Mouse (Mus musculus) fat pad, adult 2 months (tissue): ENCODE data around the gene Abcc12.

Source experiments
- DNase-seq: peaks from one replicate; pipeline ENCODE4 v3.0.0-alpha.2; 2011; ENCODE audit warnings: low read depth, low spot score; ENCODE audit errors: extremely low read depth

The Abcc12 gene

DNA sequence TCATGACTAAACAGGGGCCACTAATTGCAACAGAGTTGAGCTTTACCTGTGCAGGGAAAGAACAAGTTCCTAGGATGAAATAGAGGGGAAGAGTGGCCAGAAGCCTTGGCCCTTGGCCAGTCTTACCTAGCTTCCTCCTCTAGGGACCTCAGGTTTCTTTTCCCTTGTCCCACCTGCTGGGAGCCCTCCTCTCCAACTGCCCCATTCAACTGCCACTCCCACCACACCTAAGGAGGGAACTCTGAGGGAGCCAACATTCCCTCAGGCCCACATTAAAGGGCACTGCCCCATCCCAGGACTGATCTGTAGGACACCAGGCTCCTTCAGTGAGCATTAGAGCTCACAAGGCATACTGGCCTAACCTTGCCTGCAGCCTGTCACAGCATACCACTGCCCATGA is at the start of gene Abcc12:
TSS of gene Abcc12 (minus strand) at position 229 of the 400 bp plus-strand sequence.
- DNase-seq, result no peak

DNA sequence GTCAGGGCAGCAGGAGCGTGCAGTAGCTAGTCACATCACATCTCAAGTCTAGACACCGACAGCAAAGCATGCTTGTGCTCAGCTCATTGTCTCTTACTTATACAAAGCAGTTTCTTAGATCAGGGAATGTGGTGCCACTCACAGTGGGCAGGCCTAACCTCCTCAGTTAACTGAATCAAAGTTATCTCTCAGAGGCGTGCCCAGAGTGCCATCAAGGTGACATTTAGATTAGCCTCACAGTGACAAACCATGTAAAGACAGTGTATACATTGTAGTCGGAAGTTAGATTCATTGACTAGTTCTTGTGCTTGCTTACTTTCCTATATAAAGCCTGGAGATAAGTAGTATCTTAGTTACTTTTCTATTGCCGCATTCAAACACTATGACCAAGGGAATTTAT is 49.7 kb upstream of the Abcc12 start:
- no peak for DNase-seq

DNA sequence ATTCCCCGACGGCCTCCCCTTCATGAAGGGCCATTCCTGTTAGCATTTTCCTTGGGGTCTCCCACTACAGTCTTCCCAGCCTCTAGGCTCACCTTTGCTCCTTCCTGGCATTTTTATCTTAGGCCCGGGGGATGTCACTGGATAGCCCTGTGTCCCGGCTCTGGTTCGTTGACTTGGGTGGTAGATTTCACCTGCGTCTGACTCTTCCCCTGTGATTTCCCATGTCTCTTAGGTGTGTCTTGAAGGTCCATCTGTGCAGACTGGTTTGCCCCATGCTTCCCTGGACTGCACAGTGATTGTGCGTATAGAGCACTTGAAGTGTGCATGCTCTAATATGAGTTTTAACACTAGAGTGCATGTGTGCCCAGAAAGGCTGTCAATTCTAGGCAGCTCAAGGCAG is 44.4 kb upstream of the Abcc12 start:
- no peak for DNase-seq

DNA sequence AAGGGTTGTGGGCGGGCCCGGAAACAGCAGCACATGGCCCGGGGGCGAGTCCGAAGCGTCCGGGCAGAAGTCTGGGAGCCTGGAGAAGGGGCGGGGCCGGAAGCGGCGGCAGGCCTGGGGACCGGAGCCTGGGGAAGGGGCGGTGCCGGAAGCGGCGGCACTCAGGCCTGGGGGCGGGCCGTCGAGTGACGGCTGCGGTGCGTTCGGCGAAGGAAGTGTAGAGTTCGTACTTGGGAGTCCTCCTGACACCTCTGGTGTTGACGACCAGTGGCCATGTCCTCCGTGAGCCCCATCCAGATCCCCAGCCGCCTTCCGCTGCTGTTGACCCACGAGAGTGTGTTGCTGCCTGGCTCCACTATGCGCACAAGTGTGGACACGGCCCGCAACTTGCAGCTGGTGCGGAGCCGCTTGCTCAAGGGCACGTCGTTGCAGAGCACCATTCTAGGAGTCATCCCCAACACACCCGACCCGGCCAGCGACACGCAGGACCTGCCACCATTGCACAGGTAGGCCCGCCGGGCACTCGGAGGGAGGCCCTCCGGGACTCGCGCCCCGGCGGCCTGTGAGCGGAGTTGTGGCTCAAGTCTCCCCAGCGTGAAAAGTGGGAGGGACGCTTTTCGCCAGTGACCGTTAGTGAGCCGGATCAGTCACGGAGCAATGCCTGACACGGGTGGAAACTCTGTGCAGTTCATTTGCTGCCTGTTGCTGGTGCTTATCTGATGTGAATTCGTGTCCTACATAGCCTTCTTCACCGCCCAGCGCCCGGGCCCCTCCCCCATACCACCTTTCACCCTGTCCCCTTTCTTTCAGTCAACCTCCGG is 43.6 kb upstream of the Abcc12 start, which contains the start of gene Lonp2:
TSS of gene Lonp2 (plus strand) at position 133 of the 821 bp plus-strand sequence.
- no peak for DNase-seq

DNA sequence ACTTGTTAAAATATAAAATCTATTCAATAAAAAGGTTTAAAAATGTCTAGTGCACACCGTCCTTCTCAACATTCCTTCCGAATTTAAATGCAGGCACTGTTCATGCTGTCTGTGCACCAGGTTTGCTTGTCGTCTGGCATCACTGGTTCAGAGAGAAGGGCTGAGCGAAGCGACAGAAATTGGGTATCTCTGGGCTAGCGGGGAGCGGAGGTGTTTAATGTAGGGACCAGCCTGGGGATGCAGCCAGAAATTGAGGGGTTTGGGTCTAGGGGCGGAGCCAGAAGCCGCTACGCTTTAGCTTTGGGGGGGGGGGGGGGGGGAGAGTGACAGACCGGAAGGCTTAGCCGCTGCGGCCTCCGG is 43.0 kb upstream of the Abcc12 start:
- DNase-seq, result no peak

DNA sequence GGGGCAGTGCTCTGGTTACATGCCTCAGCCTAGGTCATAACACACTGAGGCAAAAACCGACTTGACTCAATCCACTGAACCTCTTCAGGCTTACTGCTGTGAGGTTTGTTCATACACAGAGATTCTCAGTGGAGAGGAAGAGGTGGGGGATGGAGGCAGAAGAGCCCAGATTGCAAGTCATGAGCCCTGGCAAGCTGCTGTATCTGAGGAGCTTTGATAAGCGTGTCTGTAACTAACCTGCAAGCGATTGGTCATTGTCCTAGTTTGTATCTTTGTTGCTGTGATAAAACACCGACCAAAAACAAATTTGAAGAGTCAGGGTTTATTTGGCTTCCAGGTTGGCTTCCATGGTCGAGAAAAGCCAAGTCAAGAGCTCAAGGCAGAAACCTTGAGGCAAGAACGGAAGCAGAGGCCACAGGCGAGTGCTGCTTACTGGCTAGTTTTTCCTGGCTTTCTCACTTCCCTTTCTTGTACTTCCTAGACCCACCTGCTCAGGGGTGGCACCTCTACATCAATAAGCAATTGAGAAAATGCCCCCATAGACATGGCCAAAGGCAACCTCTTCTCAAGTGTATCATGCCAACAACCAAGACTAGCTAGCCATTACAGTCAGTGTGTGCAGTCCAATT is 37.4 kb upstream of the Abcc12 start:
- DNase-seq, result no peak

DNA sequence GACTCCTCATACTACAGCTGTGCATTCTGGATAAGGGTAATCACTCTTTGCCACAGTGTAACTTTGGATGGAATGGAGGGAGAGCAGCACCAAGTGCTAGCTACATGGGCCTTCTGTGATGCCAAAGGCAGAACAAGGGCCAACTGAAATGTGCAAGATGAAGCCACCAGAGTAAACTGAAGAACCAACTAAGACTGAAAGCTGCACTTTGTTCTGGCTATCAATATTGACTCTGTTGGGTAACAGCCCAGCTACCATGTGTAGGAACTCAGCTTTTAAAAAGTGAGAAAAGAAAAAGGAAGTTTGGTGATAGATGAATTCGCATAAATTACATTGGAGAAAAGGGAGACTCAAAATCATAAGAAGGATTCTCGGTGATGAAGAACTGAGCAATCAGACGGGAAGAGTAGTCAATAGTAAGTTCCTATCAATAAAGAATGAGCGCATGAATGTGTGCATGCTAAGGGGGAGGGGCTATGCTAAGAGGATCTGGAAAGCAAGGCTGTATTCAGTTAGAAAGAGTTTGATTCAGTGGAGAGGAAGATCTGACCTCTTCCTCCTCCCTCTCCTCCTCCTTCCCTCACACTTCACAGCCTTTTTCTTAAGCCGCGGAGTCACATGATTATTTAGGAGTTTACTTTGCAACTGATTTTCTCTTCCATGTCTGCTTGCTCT is 34.7 kb upstream of the Abcc12 start:
- DNase-seq, result no peak

DNA sequence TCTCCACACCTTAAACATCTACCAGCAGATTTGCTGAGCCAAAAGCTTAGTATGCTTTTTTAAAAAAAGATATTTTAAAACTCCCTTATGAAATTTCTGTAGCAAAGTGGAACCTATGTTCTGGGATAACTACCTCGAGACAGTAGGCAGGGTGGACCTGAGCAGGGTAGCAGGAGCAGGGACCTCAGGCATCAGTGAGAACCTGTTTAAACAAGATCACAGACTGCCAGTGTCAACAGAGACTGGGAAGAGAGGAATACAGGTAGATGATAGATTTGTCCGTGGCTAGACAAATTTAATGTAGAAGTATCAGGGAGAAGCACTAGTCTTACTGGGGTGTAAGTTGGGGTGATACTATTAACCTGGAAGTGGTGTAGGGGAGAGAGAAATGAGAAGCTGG is 33.3 kb upstream of the Abcc12 start:
- no peak for DNase-seq

DNA sequence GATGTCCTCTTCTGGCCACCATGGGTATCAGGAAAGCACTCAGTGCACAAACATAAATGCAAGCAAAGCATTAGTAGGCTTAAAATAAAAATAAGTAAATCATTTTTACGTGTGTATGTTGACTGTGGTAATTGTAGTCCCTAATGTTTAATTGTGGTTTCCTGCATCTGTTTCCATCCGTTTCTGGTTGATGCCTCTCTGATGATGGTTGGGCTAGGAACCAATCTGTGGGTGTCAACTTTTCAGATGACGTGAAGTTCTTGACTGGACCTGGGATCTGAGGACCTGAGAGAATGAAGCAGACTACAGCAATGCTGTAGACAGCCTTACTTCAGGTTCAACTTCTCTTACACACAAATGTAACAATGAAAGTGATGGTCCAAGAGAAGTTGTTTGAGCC is 24.2 kb upstream of the Abcc12 start:
- no peak for DNase-seq

DNA sequence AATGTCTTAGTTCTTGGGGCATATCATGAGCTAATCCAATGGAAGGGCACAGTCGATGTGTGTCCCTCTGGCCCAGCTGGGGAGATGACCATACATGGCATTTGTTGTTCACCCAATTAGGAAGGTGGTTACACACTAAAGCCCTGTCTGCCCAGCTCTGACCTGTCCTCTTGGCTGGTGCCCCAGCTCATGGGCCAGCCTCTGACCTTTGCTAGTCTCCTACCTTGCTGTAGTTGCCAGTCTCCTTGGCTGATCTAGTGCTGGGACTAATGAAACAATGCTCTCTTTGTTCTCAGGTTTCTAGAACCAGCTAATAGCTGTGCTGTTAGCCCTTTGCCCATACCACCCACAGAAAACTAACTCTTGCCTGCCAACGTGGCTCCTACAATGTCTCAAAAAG is 22.7 kb upstream of the Abcc12 start:
- no peak for DNase-seq

DNA sequence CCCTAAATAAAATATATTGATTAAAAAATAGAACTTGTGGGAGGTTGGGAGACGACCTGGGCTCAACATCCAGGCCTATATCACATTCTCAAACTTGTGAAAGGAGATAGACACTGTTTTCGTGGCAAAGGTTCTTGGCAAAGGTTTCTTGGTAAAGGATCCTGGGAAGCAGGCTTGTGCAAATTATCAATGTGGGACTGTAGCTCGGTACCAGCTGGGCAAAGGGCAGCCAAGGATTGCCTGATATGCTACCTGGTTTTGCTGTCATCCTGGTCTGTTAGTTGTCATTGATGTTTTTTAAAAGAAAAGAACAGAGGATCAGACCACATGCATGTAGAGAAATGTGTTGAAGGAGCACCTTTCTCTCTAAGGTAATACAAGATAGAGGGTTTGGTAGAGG is 19.8 kb upstream of the Abcc12 start:
- DNase-seq, result no peak

DNA sequence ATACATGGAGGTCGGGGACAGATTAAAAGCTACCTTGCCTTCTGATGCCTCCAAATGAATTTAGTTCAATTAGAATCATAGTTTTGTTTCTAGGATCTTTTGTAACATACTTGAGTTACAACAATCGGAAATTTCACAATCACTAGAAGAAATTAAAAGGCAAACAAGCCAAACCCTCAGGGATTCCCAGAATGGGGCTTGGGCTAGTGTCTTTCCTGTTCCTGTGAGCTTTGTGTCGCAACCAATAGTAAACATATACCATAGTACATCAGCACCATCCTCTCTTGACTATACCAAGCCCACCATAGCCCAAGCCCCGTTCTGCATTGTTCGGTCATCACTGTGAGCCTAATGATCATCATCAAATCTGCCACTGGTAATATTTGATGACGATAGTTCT is 18.8 kb upstream of the Abcc12 start:
- DNase-seq, result no peak

DNA sequence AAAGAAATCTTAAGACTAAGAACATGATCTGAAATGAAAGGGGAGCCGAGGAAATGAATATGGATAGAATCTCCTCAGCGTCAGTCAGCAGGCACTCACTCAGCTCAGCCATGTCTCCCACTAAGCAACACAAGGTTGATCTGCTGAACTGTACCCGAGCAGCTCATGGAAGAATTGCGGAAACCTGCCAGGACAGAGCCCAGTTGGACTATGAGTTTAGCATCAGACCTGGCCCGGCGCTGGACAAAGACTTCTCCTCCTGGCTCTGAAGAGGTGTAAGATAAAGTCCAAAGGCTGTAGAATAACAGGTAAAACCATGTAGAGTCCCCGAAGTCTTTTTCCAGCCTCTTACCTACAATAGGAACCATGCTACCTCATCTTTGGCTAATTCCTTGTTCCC is 17.2 kb upstream of the Abcc12 start:
- no peak for DNase-seq

DNA sequence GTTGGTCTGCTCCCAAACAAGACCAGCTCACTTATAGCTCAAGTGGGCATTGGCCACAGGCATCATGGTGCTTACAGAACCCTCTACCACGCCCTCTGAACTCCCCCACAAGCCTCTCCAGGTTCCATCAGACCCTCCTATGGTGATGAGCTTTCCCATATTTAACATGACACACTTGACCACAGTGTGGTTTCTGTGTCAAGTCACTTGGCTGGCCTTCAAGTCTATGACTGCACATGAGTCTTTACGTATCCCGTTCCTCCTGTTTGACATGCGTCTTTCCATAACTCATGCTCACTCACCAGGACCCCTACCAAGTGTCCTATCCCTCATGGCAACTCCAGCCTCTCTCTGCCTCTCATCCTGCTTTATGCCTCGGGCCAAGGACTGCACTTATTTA is 15.2 kb upstream of the Abcc12 start:
- DNase-seq, result no peak

DNA sequence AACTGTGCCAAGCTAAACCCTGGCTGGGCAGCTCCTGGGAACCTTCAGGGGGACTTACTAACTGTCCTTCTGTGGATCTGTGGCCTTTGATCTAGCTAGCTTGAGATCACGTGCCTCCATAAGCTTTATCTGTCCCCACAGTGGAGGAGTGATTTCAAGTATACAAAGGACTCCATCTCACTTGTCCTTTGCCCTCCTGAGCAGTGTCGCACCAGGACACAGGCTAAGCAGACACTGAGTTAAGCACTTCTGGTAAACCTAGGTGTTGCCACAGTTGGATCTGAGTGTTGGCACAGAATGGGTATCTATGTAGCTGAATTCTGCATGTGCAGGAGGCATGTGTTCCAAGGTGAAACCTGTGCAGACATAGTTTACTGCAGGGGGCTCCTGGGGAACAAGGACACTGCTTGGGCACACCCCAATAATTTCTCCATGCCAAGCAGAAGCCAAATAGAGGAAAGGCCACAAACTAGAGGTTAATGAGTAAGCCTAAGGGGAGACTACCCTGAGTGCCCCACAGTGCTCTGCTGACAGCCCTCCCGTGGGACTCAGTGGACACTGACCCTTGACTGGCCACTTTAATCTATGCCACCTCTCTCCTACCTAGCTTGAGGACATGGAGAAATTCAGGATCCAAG is 13.8 kb upstream of the Abcc12 start:
- DNase-seq, result no peak

DNA sequence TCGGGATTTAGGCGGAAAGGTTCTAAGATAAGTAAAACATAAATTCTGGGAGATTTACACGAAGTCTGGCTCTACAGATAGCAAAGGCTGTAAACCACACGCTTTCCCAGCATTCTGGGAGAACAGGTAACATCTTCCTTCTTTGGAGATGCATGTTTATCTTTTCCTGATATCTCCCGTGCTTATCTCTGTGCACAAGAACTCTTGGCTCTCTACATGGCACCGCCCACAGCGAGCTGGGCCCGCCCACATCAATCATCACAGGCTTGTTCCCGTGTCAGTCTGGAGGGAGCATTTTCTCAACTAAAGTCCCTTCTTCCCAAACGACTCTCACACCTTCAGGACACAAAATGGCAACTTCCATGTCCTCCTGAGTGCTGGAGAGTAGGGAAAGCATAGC is 12.6 kb upstream of the Abcc12 start:
- DNase-seq, result no peak

DNA sequence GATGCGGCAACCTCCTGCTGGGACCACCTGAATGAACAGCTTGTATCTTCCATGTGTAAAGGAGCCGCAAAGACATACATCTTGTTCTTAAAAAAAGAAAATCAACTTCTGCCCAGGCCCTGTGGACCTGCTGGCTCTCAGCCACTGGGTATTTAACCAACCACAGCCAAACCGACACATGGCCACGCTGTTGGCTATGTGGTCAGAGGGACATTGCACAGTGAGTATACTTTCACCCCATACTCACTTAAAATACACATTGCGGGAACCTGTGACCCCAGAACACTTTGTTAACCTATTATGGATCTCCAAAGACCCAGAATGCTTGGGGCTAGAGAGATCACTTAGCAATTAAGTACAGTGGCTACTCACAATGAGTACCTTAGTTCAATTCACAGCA is 7.9 kb upstream of the Abcc12 start:
- DNase-seq, result no peak

DNA sequence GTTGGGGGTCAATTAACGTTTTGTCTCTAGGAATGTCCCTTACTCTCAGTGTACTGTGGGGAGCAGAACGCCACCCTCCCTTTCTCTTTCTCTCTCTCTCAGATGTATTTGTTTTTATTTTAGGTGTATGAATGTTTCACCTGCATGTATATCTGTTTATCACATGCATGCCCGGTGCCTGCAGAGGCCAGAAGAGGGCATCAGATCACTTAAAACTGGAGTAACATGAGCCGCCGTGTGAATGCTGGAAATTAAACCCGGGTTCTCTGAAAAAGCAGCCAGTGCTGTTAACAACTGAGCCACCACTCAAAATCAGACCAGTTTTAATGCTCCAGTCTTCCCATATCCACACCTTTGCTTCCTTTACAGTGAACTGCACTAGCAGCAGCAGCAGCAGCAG is 6.2 kb upstream of the Abcc12 start:
- no peak for DNase-seq

DNA sequence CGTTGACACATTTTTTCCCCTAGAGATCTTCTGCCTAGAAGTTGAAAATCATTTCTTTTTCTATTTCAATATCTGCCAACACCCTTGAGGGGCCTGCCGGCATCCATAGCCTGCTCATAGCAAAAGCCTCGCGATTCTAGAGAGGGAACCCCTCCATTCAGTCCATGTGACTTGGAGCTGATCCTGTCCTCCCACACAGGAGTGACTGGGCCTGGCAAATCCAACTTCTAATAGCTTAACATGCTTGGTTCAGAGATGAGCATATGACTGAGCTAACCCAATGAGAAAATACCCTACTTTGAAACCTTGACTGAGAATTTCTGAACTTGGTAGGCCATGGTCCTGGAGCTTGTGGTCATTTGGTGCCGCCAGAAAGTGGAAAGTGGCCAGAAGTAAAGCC is 5.6 kb upstream of the Abcc12 start:
- DNase-seq, result no peak

DNA sequence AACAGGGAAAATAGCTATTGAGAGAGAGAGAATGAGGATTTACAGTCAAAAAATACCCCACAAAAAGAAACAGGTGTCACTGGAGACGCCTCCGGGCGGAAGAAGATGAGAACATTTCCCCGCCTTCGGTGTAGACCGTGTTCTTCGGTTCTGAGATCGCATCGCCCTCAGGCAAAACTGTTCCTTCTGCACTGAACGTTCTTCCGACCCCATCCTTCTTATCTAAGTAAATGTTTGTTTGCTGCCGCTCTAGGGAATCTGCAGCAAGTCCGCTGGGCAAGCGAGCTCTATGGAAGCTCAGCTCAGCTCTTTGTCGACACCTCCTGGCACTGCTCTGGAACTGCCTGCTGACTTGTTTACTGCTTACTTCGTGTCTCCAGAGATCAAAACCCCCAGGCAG is 5.0 kb upstream of the Abcc12 start:
- DNase-seq, result no peak

DNA sequence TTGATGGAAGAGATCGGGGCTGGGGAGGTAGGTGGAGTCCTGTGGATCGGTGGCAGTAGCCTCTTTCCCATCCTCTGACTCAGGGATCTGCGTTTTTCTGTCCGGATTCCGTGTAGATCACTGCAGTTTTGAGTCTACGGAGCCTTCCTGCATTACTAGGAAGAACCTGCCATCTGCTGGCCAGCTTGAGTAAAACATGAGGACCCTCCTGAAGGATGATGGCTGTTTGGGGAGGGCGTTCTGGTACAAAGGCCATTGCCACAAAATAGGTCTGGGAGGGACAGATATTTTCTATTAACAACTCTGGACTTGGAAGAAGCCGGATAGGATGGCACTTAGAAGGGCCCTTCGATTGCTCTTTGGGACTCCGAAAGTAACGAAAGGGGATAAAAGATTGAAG is 4.6 kb upstream of the Abcc12 start:
- DNase-seq, result no peak

DNA sequence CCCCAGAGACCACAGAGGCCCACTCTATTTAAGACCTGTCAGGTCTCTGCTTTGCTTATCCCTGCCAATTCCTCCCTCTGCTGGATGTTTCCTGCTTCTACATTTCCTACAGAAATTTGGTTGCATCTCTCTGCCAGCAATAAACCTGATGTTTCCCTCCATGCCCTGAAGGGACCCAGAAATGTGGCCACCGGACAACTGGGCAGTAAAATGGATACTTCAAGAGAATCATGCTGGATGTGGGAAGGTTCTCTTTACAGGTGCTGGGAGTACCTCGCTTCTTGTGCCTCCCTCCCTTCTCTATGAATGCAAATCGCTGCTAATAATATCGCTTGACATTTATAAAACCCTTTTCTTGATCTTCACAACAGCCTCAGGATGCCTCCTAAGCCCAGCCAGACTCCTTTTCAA is 1.4 kb upstream of the Abcc12 start:
- no peak for DNase-seq
